Mouse (Mus musculus) CH12.LX (cell line): ENCODE data around the gene Cxcr2. TPM values are rescaled to one million over a fixed set of nuclear protein-coding genes. Genes with fewer than 3 reads are reported as not detected.

Experiments used
- DNase-seq: peaks from one replicate; pipeline ENCODE4 v3.0.0-alpha.2; 2013; ENCODE audit errors: extremely low read depth
- H3K27ac ChIP-seq: 2 replicates; pipeline ENCODE4 v1.5.1; 2012; ENCODE audit warnings: low read depth, mild to moderate bottlenecking, control low read depth, moderate library complexity; ENCODE audit not compliant: insufficient read depth
- H3K27me3 ChIP-seq: replicated peaks from 2 replicates; pipeline ENCODE3; 2012; ENCODE audit warnings: inconsistent platforms
- H3K36me3 ChIP-seq, 2 experiments: replicated peaks in 1 of 2; 2 replicates each; pipeline versions ENCODE3 to v1.6.1; 2012; ENCODE audit warnings: inconsistent platforms in 1 of 2, low read length in 1 of 2, mild to moderate bottlenecking in 1 of 2, mixed read lengths in 1 of 2, moderate library complexity in 1 of 2; ENCODE audit not compliant: control insufficient read depth in 1 of 2, insufficient read depth in 1 of 2
- H3K4me1 ChIP-seq, 2 experiments: 2 replicates each; pipeline ENCODE4 v1.6.1; 2012; ENCODE audit warnings: inconsistent platforms in 1 of 2, moderate library complexity in 1 of 2; ENCODE audit not compliant: insufficient read depth in 2 of 2, control insufficient read depth in 1 of 2
- H3K4me2 ChIP-seq: 2 replicates; pipeline ENCODE4 v1.6.1; 2012; ENCODE audit warnings: low read depth, mild to moderate bottlenecking, control low read depth; ENCODE audit not compliant: poor library complexity, insufficient read depth, severe bottlenecking
- H3K4me3 ChIP-seq, 3 experiments: fragments of 150-350 bp in 1 of 3; sonication (generic) in 1 of 3; replicated peaks in 1 of 3; 2 replicates each; pipeline versions ENCODE3 to v1.5.1; 2011 to 2012; ENCODE audit warnings: low read depth in 2 of 3, low read length in 2 of 3, mild to moderate bottlenecking in 2 of 3, moderate library complexity in 2 of 3, control low read depth in 1 of 3, improper control_type of control experiment in 1 of 3, inconsistent platforms in 1 of 3, mixed read lengths in 1 of 3; ENCODE audit not compliant: poor library complexity in 1 of 3
- H3K79me2 ChIP-seq: replicated peaks from 2 replicates; pipeline ENCODE4 v1.6.1; 2012; ENCODE audit warnings: mild to moderate bottlenecking, moderate library complexity; ENCODE audit not compliant: control insufficient read depth, poor library complexity, insufficient read depth, severe bottlenecking; ENCODE audit errors: extremely low read depth
- H3K9ac ChIP-seq: 2 replicates; pipeline ENCODE4 v1.6.1; 2012; ENCODE audit warnings: low read depth, mild to moderate bottlenecking, control low read depth, moderate library complexity; ENCODE audit not compliant: insufficient read depth
- H3K9me3 ChIP-seq: replicated peaks from 2 replicates; pipeline ENCODE3; 2012; ENCODE audit warnings: low read length, inconsistent platforms, mixed read lengths
- CHD2 ChIP-seq: IDR thresholded peaks from 2 replicates; pipeline ENCODE4 v1.6.1; 2011; ENCODE audit warnings: low read length, improper control_type of control experiment
- E2F4 ChIP-seq: IDR thresholded peaks from 2 replicates; pipeline ENCODE4 v1.6.1; 2011; ENCODE audit warnings: low read depth, low read length, improper control_type of control experiment; ENCODE audit not compliant: insufficient replicate concordance
- ELF1 ChIP-seq: IDR thresholded peaks from 2 replicates; pipeline ENCODE4 v1.6.1; 2014; ENCODE audit warnings: low read depth, mild to moderate bottlenecking, inconsistent platforms, low read length, improper control_type of control experiment
- EP300 ChIP-seq: IDR thresholded peaks from 2 replicates; pipeline ENCODE4 v1.6.1; 2011; ENCODE audit warnings: low read length, improper control_type of control experiment
- GABPA ChIP-seq: IDR thresholded peaks from 2 replicates; pipeline ENCODE4 v1.6.1; 2012; ENCODE audit warnings: low read depth, low read length, improper control_type of control experiment, inconsistent platforms; ENCODE audit not compliant: insufficient replicate concordance
- HCFC1 ChIP-seq: IDR thresholded peaks from 2 replicates; pipeline ENCODE4 v1.6.1; 2012; ENCODE audit warnings: low read depth, mild to moderate bottlenecking, inconsistent platforms, low read length, improper control_type of control experiment
- IRF4 ChIP-seq: IDR thresholded peaks from 2 replicates; pipeline ENCODE4 v1.6.1; 2014; ENCODE audit warnings: low read depth, mild to moderate bottlenecking, inconsistent platforms, low read length, improper control_type of control experiment
- JUN ChIP-seq: IDR thresholded peaks from 2 replicates; pipeline ENCODE4 v1.6.1; 2011; ENCODE audit warnings: low read depth, mild to moderate bottlenecking, low read length, improper control_type of control experiment, moderate library complexity; ENCODE audit not compliant: insufficient read depth
- JUND ChIP-seq: conservative IDR thresholded peaks from 2 replicates; pipeline ENCODE4 v1.6.1; 2011; ENCODE audit warnings: low read depth, low read length, improper control_type of control experiment
- KAT2A ChIP-seq: IDR thresholded peaks from 2 replicates; pipeline ENCODE4 v1.6.1; 2012; ENCODE audit warnings: low read length, improper control_type of control experiment, inconsistent platforms; ENCODE audit not compliant: insufficient replicate concordance
- MAFK ChIP-seq: IDR thresholded peaks from 2 replicates; pipeline ENCODE4 v1.6.1; 2011; ENCODE audit warnings: low read length, improper control_type of control experiment; ENCODE audit not compliant: insufficient replicate concordance
- MAX ChIP-seq: IDR thresholded peaks from 2 replicates; pipeline ENCODE4 v1.6.1; 2011; ENCODE audit warnings: low read length, improper control_type of control experiment
- MAZ ChIP-seq: IDR thresholded peaks from 2 replicates; pipeline ENCODE4 v1.6.1; 2012; ENCODE audit warnings: low read depth, mild to moderate bottlenecking, inconsistent platforms, low read length, improper control_type of control experiment, moderate library complexity
- MEF2A ChIP-seq: IDR thresholded peaks from 2 replicates; pipeline ENCODE4 v1.6.1; 2014; ENCODE audit warnings: low read depth, mild to moderate bottlenecking, inconsistent platforms, low read length, improper control_type of control experiment, borderline replicate concordance
- MXI1 ChIP-seq: IDR thresholded peaks from 2 replicates; pipeline ENCODE4 v1.6.1; 2011; ENCODE audit warnings: mild to moderate bottlenecking, low read depth, low read length, improper control_type of control experiment
- NRF1 ChIP-seq: IDR thresholded peaks from 2 replicates; pipeline ENCODE4 v1.6.1; 2014; ENCODE audit warnings: low read depth, mild to moderate bottlenecking, inconsistent platforms, low read length, improper control_type of control experiment, moderate library complexity
- POLR2A ChIP-seq: IDR thresholded peaks from 2 replicates; pipeline ENCODE4 v1.6.1; 2011; ENCODE audit warnings: low read depth, mild to moderate bottlenecking, improper control_type of control experiment, low read length
- POLR2AphosphoS2 ChIP-seq: IDR thresholded peaks from 2 replicates; pipeline ENCODE4 v1.6.1; 2011; ENCODE audit warnings: low read depth, low read length, improper control_type of control experiment
- RAD21 ChIP-seq: IDR thresholded peaks from 2 replicates; pipeline ENCODE4 v1.6.1; 2011; ENCODE audit warnings: low read depth, mild to moderate bottlenecking, low read length, improper control_type of control experiment, moderate library complexity
- RCOR1 ChIP-seq: conservative IDR thresholded peaks from 2 replicates; pipeline ENCODE4 v1.6.1; 2012; ENCODE audit warnings: low read depth, mild to moderate bottlenecking, inconsistent platforms, low read length, improper control_type of control experiment
- SIN3A ChIP-seq: IDR thresholded peaks from 2 replicates; pipeline ENCODE4 v1.6.1; 2012; ENCODE audit warnings: low read length, improper control_type of control experiment, inconsistent platforms
- SMC3 ChIP-seq: IDR thresholded peaks from 2 replicates; pipeline ENCODE4 v1.6.1; 2011; ENCODE audit warnings: low read depth, low read length, improper control_type of control experiment
- TBP ChIP-seq: conservative IDR thresholded peaks from 2 replicates; pipeline ENCODE4 v1.6.1; 2011; ENCODE audit warnings: low read depth, low read length, improper control_type of control experiment
- UBTF ChIP-seq: IDR thresholded peaks from 2 replicates; pipeline ENCODE4 v1.6.1; 2012; ENCODE audit warnings: low read depth, mild to moderate bottlenecking, inconsistent platforms, low read length, improper control_type of control experiment, moderate library complexity
- ZKSCAN1 ChIP-seq: IDR thresholded peaks from 2 replicates; pipeline ENCODE4 v1.6.1; 2012; ENCODE audit warnings: low read depth, inconsistent platforms, low read length, improper control_type of control experiment, borderline replicate concordance
- ZMIZ1 ChIP-seq: IDR thresholded peaks from 2 replicates; pipeline ENCODE4 v1.6.1; 2012; ENCODE audit warnings: low read depth, mild to moderate bottlenecking, inconsistent platforms, low read length, improper control_type of control experiment
- ZNF384 ChIP-seq: IDR thresholded peaks from 2 replicates; pipeline ENCODE4 v1.6.1; 2012; ENCODE audit warnings: low read depth, low read length, improper control_type of control experiment, inconsistent platforms
- dilution Hi-C: fragments of 300-500 bp; cut with MboI; formaldehyde crosslinking; loops from 2 replicates; pipeline ENCODE4 v1.14.3; 2020; ENCODE audit warnings: low sequenced_read_pairs; ENCODE audit not compliant: extremely low pct_unique_long_range_greater_than_20kb, extremely low pct_ligation_motif_present
- in situ Hi-C: fragments of 300-500 bp; cut with MboI; formaldehyde crosslinking; loops from 3 replicates; pipeline ENCODE4 v1.14.3; 2019; ENCODE audit warnings: low sequenced_read_pairs, low pct_ligation_motif_present, low pct_unique_long_range_greater_than_20kb, mixed read lengths
- polyA plus RNA-seq: library from polyadenylated mRNA; unstranded; fragments of >175 nt; gene quantifications from 2 replicates; pipeline ENCODE4 v1.2.1, GENCODE M21; 2012; ENCODE audit warnings: low read depth; ENCODE audit not compliant: insufficient read length
- total RNA-seq, 2 experiments: library from RNA; depleted of rRNA; stranded (reverse); fragments of 300-350 nt in 1 of 2; fragments of >200 nt in 1 of 2; gene quantifications; 2 replicates each; pipeline ENCODE4 v1.2.3; 2012 to 2014

The Cxcr2 gene
- total and polyA plus RNA-seq, 3 experiments = 0.10 to 0.17 TPM; not detected in 1

- in situ Hi-C loops = no loop called here
- peaks cover 5% of the 10 kb centered on the region for H3K27me3 ChIP-seq
- H3K4me1 ChIP-seq = peaks cover 3 to 28% of the 10 kb centered on the region in 2 experiments; a peak in 2 of 4 replicates
Measured at GRCm38 (mm10) chr1:74150101-74150500, 3.7 kb upstream of the Cxcr2 start.

GRCm38 (mm10) chr1:74151091-74151490, 2.7 kb upstream of the Cxcr2 start:
- Histone ChIP-seq H3K4me2 (no peak overlapping the region), H3K9ac (no peak overlapping the region), H3K27me3 (peaks cover 5% of the 10 kb centered on the region), H3K4me1 (peaks cover 3 to 36% of the 10 kb centered on the region in 2 experiments; a peak in 2 of 4 replicates), H3K4me3 (no peak overlapping the region), H3K9me3 (no peaks in the 10 kb centered on the region), H3K27ac (no peak overlapping the region), H3K79me2 (no peaks in the 10 kb centered on the region), H3K36me3 (no peaks in the 10 kb centered on the region)
- no peak for TF ChIP-seq E2F4
- no peak for TF ChIP-seq JUND
- no peak for TF ChIP-seq SIN3A
- TF ChIP-seq POLR2AphosphoS2 = no peak
- no peak for TF ChIP-seq UBTF
- TF ChIP-seq ZMIZ1 = no peak
- no peak for TF ChIP-seq NRF1
- no peak for TF ChIP-seq KAT2A
- no peak for TF ChIP-seq MAFK
- TF ChIP-seq ZKSCAN1 = no peak
- no peak for TF ChIP-seq MAZ
- TF ChIP-seq MEF2A = no peak
- no peak for TF ChIP-seq ELF1
- no peak for TF ChIP-seq ZNF384
- no peak for TF ChIP-seq CHD2
- no peak for TF ChIP-seq MAX
- in situ Hi-C loops (no loop called here), dilution Hi-C loops (no loop called here)
- no peak for DNase-seq

More at GRCm38 (mm10) chr1:74150101-74150500, 3.7 kb upstream of the Cxcr2 start:
- dilution Hi-C loops = no loop called here
- no peak for DNase-seq
- Histone ChIP-seq H3K9ac (no peak overlapping the region), H3K79me2 (no peaks in the 10 kb centered on the region), H3K4me2 (no peak overlapping the region)
- no peak for TF ChIP-seq TBP
- no peak for TF ChIP-seq EP300
- no peak for TF ChIP-seq MXI1
- no peak for TF ChIP-seq SMC3
- no peak for TF ChIP-seq GABPA
- TF ChIP-seq RCOR1 = no peak
- no peak for TF ChIP-seq RAD21
- TF ChIP-seq MAX = no peak
- no peak for TF ChIP-seq MAFK
- TF ChIP-seq JUN = no peak
- TF ChIP-seq E2F4 = no peak
- TF ChIP-seq IRF4 = no peak
- no peak for TF ChIP-seq NRF1
- TF ChIP-seq POLR2A = no peak
- no peak for TF ChIP-seq ELF1
- TF ChIP-seq MAZ = no peak
- TF ChIP-seq HCFC1 = no peak
- TF ChIP-seq, all 38 proteins: peak for 0
- Histone ChIP-seq H3K4me3 (no peak overlapping the region), H3K9me3 (no peaks in the 10 kb centered on the region), H3K27ac (no peak overlapping the region), H3K36me3 (no peaks in the 10 kb centered on the region)
